Mouse (Mus musculus) ZHBTc4 (cell line): ENCODE data around the gene Epo.
A peak's percentile ranks its signal among the peaks of the same experiment; 100 is the strongest.

Experiments used
- DNase-seq: peaks from one replicate; pipeline ENCODE4 v3.0.0-alpha.2; 2011; ENCODE audit warnings: low read depth, low spot score

The Epo gene

GRCm38 (mm10) chr5:137481138-137481537 is 51.9 kb downstream of the Epo start:
- DNase-seq, result peak; percentile 84

DNA sequence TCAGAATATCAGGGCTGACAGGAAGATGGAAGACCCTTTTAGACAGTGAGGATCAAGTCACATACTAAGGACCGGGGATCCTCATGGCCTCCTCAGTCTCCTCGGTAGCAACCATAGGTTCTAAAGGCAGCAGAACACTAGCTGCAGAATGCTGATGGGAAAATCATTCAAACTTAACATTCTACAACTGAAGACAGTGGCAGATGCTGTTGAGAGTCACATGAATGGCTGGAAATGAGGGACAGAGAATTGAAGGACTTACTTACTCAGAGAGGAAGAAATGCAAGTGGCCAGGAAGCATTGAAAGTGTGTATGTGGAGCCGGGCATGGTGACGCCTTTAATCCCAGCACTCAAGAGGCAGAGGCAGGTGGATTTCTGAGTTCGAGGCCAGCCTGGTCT is 56.1 kb downstream of the Epo start, which contains the start of gene Zan:
Gene Zan, minus strand, starts transcription at position 101 of the 400 bp plus-strand sequence.
- no peak for DNase-seq

DNA sequence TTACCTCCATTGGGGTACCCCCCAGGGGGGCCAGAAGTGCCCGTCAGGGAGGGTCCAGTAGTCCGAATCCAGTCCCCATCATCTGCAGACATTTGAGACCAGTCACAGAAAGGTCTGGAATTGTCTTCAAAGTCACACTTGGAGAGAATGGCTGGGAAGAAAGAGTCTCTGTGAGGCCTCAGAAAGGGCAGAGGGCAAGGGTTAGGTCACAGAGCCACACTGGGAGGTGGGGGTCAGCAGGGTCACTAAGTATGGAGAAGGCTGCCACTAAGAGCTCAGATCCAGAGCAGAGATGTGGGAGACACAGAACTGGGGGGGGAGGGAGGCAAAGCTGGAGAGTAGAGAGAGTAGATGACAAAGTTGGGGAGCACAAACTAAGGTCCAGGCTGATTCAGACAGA is 58.7 kb downstream of the Epo start:
- DNase-seq, result no peak

GRCm38 (mm10) chr5:137472252-137472904 is 60.7 kb downstream of the Epo start:
- DNase-seq, result no peak

- no peak for DNase-seq
Measured at GRCm38 (mm10) chr5:137466946-137467345, 66.1 kb downstream of the Epo start.

DNA sequence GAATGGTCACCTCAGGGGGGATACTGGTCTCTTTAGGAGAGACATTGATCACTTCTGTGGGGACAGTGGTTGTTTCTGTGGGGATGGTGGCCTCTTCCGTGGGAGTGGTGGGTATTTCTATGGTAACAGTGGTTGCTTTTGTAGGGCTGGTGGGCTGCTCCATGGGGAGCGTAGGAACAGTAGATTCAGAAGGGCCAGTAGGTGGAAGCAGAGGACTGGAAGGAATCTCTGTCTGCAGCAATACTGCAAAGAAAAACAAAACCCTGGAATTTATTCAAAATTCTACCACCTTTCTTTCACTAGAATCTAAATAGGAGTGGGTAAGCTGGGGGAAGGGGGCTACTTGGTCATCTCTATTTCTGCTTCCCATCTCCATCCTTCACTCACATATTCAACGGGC is 68.0 kb downstream of the Epo start:
- DNase-seq, result no peak

GRCm38 (mm10) chr5:137455866-137456591 is 77.0 kb downstream of the Epo start:
- no peak for DNase-seq

- no peak for DNase-seq
Measured at GRCm38 (mm10) chr5:137455206-137455605, 77.8 kb downstream of the Epo start.

DNA sequence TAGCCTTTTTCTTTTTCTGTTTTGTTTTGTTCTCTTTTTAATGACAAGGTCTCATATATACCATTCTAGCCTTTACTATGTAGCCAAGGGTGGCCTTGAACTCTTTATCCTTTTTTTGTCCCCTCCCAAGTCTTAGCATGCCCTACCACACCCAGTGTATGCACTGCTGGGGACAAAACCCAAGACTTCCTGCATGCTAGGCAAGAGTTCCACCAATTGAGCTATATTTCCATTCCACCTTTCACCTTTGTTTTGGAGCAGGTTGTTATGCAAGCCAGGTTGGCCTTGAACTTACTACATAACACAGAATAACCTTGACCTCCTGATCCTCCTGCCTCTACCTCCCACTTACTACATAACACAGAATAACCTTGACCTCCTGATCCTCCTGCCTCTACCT is 87.5 kb downstream of the Epo start:
- peak; percentile 62 for DNase-seq

DNA sequence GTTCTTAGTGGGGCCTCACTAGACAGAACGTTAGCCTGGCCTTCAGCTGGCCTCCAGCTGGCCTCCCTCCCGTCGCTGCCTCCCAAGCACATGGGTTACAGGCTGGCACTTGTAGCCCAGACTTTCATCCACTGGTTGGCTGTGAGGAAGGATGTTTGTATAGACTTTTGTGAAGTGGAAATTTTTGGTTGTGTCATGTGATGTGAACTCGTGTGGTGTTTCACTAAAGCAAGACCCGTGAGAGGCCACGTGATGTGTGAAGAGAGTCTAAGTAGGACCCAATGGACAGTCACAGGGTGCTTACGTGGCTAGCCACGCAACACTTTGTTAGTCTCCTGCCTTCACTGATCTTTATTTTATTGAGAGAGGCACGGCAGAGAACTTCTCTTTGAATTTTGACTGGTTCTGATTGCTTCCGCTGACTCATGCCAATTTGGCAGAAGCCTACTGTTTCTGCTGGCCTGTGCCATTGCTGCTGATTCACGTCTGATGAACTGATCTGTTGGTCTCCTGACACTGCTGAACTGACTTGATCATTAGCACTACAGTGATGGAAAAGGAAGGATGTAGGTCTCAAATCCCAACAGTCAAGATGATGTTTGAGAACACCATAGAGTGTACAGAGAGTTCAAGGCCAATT is 92.7 kb downstream of the Epo start:
- no peak for DNase-seq

DNA sequence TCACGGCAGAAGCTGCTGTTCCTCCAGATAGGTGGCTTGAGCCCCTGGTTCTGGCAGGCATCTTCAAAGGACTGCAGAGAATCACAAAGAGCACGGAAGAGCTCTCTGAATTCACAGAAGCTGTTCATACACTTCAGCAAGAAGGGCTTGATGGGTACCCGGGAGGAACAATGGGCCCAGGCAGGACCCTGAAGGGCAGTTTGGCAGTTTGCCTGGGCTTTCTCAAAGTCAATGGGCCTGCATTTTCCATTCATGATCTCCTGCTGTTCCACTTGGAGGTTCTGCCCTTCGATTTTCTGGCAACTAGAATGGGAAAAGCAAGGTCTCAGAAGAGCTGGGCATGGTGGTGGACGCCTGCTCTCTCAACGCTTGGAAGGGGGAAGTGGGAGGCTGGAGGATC is 99.2 kb downstream of the Epo start:
- DNase-seq, result peak; percentile 83
